Mouse (Mus musculus) embryo, embryonic 10 days (tissue): ENCODE results near the gene Fmnl1.

Experiments
- DNase-seq: peaks from one replicate; pipeline ENCODE4 v3.0.0-alpha.2; 2015; ENCODE audit warnings: low spot score

Fmnl1 gene

GRCm38 (mm10) chr11:103161449-103161848 is 9.5 kb upstream of the Fmnl1 start:
- no peak for DNase-seq

- no peak for DNase-seq
These were observed 8.8 kb upstream of the Fmnl1 start for GRCm38 (mm10) chr11:103162132-103162531.

GRCm38 (mm10) chr11:103164391-103164790 is 6.5 kb upstream of the Fmnl1 start:
- no peak for DNase-seq

GRCm38 (mm10) chr11:103168690-103169390 is 2.1 kb upstream of the Fmnl1 start:
- peak; percentile 84 for DNase-seq

GRCm38 (mm10) chr11:103169664-103170063 is 1.2 kb upstream of the Fmnl1 start:
- DNase-seq = no peak

GRCm38 (mm10) chr11:103170111-103170493 is 805 bp upstream of the Fmnl1 start:
- no peak for DNase-seq

- DNase-seq = no peak
These were observed 346 bp downstream of the Fmnl1 start for GRCm38 (mm10) chr11:103171286-103171620.

GRCm38 (mm10) chr11:103171703-103172391 is 940 bp downstream of the Fmnl1 start:
- no peak for DNase-seq

- DNase-seq = no peak
These were observed 1.6 kb downstream of the Fmnl1 start for GRCm38 (mm10) chr11:103172392-103173040.

GRCm38 (mm10) chr11:103173041-103173770 is 2.3 kb downstream of the Fmnl1 start:
- no peak for DNase-seq

- no peak for DNase-seq
These were observed 3.0 kb downstream of the Fmnl1 start for GRCm38 (mm10) chr11:103173771-103174344.

- DNase-seq = no peak
These were observed 3.5 kb downstream of the Fmnl1 start for GRCm38 (mm10) chr11:103174411-103174832.

GRCm38 (mm10) chr11:103174891-103175391 is 4.0 kb downstream of the Fmnl1 start:
- no peak for DNase-seq

- DNase-seq = no peak
These were observed 5.0 kb downstream of the Fmnl1 start for GRCm38 (mm10) chr11:103175688-103176442.

- no peak for DNase-seq
These were observed 5.6 kb downstream of the Fmnl1 start for GRCm38 (mm10) chr11:103176510-103176909.

GRCm38 (mm10) chr11:103177216-103177615 is 6.3 kb downstream of the Fmnl1 start:
- no peak for DNase-seq

GRCm38 (mm10) chr11:103177815-103178485 is 7.0 kb downstream of the Fmnl1 start:
- no peak for DNase-seq

- no peak for DNase-seq
These were observed 7.8 kb downstream of the Fmnl1 start for GRCm38 (mm10) chr11:103178748-103179147.

GRCm38 (mm10) chr11:103180426-103180825 is 9.5 kb downstream of the Fmnl1 start:
- DNase-seq = no peak

GRCm38 (mm10) chr11:103181349-103181748 is 10.4 kb downstream of the Fmnl1 start:
- DNase-seq = no peak

- DNase-seq = no peak
These were observed 11.0 kb downstream of the Fmnl1 start for GRCm38 (mm10) chr11:103181911-103182310.
